Mouse (Mus musculus) spleen, adult 12 weeks (tissue): ENCODE results near the gene Ifi204.
"Not testable (repeated sequence)": the region's sequence is repeated elsewhere in the genome, so short reads cannot be mapped to it uniquely, and the experiment has no call there.

Experiments
- DNase-seq: peaks from one replicate; pipeline ENCODE4 v3.0.0; 2022; ENCODE audit warnings: low spot score

Gene Ifi204

GRCm38 (mm10) chr1:173766848-173767617 lies at the start of gene Ifi204:
Ifi204 (minus strand) TSS chr1:173766943.
- not testable (repeated sequence) for DNase-seq

GRCm38 (mm10) chr1:173809294-173809693 lies 42.6 kb upstream of the Ifi204 start:
- DNase-seq: not testable (repeated sequence)

- DNase-seq: not testable (repeated sequence)
These were observed 36.0 kb upstream of the Ifi204 start for GRCm38 (mm10) chr1:173802689-173803281.

GRCm38 (mm10) chr1:173802207-173802606 lies 35.5 kb upstream of the Ifi204 start:
- DNase-seq: not testable (repeated sequence)

- DNase-seq: not testable (repeated sequence)
These were observed 35.0 kb upstream of the Ifi204 start for GRCm38 (mm10) chr1:173801791-173802190.

GRCm38 (mm10) chr1:173773457-173773856 lies 6.7 kb upstream of the Ifi204 start:
- DNase-seq: not testable (repeated sequence)

GRCm38 (mm10) chr1:173760032-173760431 lies 6.7 kb downstream of the Ifi204 start:
- not testable (repeated sequence) for DNase-seq

- no peak for DNase-seq
These were observed 24.5 kb downstream of the Ifi204 start for GRCm38 (mm10) chr1:173742262-173742661.

GRCm38 (mm10) chr1:173741656-173742055 lies 25.1 kb downstream of the Ifi204 start, which contains the start of gene Ifi207:
Ifi207 (minus strand) TSS chr1:173741747.
- no peak for DNase-seq

GRCm38 (mm10) chr1:173740537-173740936 lies 26.2 kb downstream of the Ifi204 start:
- DNase-seq: no peak

- no peak for DNase-seq
These were observed 29.8 kb downstream of the Ifi204 start for GRCm38 (mm10) chr1:173736986-173737385.

GRCm38 (mm10) chr1:173735015-173735414 lies 31.7 kb downstream of the Ifi204 start:
- not testable (repeated sequence) for DNase-seq

GRCm38 (mm10) chr1:173733219-173733618 lies 33.5 kb downstream of the Ifi204 start:
- DNase-seq: no peak
